Mouse (Mus musculus): Measurements from ENCODE around the gene Reln. TPM values are rescaled to one million over a fixed set of nuclear protein-coding genes. Genes with fewer than 3 reads are reported as not detected.

Reln gene
- polyA plus RNA-seq, 1 experiment from 2014 or later, result 1.9 TPM

GRCm38 (mm10) chr5:21986311-21986710 is 358.2 kb downstream of the Reln start:
- Histone ChIP-seq H3K4me2 (ENCODE audit: low read depth, low read length) (no peak overlapping the region), H3K27ac (ENCODE audit: low read length) (no peak overlapping the region), H3K36me3 (ENCODE audit: control insufficient read depth, insufficient read depth) (no peaks in the 10 kb centered on the region), H3K27me3 (ENCODE audit: control insufficient read depth, insufficient read depth, low read length) (no peaks in the 10 kb centered on the region), H3K4me1 (ENCODE audit: control insufficient read depth, insufficient read depth, low read length) (no peaks in the 10 kb centered on the region), H3K9ac (ENCODE audit: low read length) (no peak overlapping the region), H3K9me3 (replicated peaks; ENCODE audit: control insufficient read depth, low read length) (peaks cover 5% of the 10 kb centered on the region; the same call in 1 of the 2 replicates), H3K4me3 (ENCODE audit: low read length) (no peak overlapping the region)
- ATAC-seq (replicated peaks; ENCODE audit: extremely low read depth, insufficient read depth, low FRiP score), result no peak
- WGBS, result 33% methylated on average over 4 of the region's 4 CpGs

- H3K4me2 ChIP-seq (ENCODE audit: low read depth, low read length), result no peak overlapping the region
- WGBS, result 70% methylated on average over 3 of the region's 3 CpGs
- ATAC-seq (replicated peaks; ENCODE audit: extremely low read depth, insufficient read depth, low FRiP score), result no peak
- H3K4me3 ChIP-seq (ENCODE audit: low read length), result no peak overlapping the region
- no peaks in the 10 kb centered on the region for H3K9me3 ChIP-seq (replicated peaks; ENCODE audit: control insufficient read depth, low read length)
- H3K4me1 ChIP-seq (ENCODE audit: control insufficient read depth, insufficient read depth, low read length), result no peaks in the 10 kb centered on the region
- H3K36me3 ChIP-seq (ENCODE audit: control insufficient read depth, insufficient read depth), result no peaks in the 10 kb centered on the region
- no peak overlapping the region for H3K27ac ChIP-seq (ENCODE audit: low read length)
- no peaks in the 10 kb centered on the region for H3K27me3 ChIP-seq (ENCODE audit: control insufficient read depth, insufficient read depth, low read length)
- no peak overlapping the region for H3K9ac ChIP-seq (ENCODE audit: low read length)
Observed at GRCm38 (mm10) chr5:21983021-21983667, 361.4 kb downstream of the Reln start.

GRCm38 (mm10) chr5:21981216-21981615 is 363.3 kb downstream of the Reln start:
- Histone ChIP-seq H3K27me3 (ENCODE audit: control insufficient read depth, insufficient read depth, low read length) (no peaks in the 10 kb centered on the region), H3K4me1 (ENCODE audit: control insufficient read depth, insufficient read depth, low read length) (no peaks in the 10 kb centered on the region), H3K4me3 (ENCODE audit: low read length) (no peak overlapping the region), H3K27ac (ENCODE audit: low read length) (no peak overlapping the region), H3K9ac (ENCODE audit: low read length) (no peak overlapping the region), H3K4me2 (ENCODE audit: low read depth, low read length) (no peak overlapping the region), H3K36me3 (ENCODE audit: control insufficient read depth, insufficient read depth) (no peaks in the 10 kb centered on the region), H3K9me3 (replicated peaks; ENCODE audit: control insufficient read depth, low read length) (no peaks in the 10 kb centered on the region)
- no peak for ATAC-seq (replicated peaks; ENCODE audit: extremely low read depth, insufficient read depth, low FRiP score)
- 86% methylated on average over 3 of the region's 3 CpGs for WGBS

- ATAC-seq (replicated peaks; ENCODE audit: extremely low read depth, insufficient read depth, low FRiP score), result no peak
- no peak overlapping the region for H3K4me3 ChIP-seq (ENCODE audit: low read length)
- H3K36me3 ChIP-seq (ENCODE audit: control insufficient read depth, insufficient read depth), result no peaks in the 10 kb centered on the region
- no peaks in the 10 kb centered on the region for H3K4me1 ChIP-seq (ENCODE audit: control insufficient read depth, insufficient read depth, low read length)
- H3K27ac ChIP-seq (ENCODE audit: low read length), result no peak overlapping the region
- H3K9ac ChIP-seq (ENCODE audit: low read length), result no peak overlapping the region
- H3K9me3 ChIP-seq (replicated peaks; ENCODE audit: control insufficient read depth, low read length), result no peaks in the 10 kb centered on the region
- H3K27me3 ChIP-seq (ENCODE audit: control insufficient read depth, insufficient read depth, low read length), result no peaks in the 10 kb centered on the region
- 78% methylated on average over 3 of the region's 3 CpGs for WGBS
- H3K4me2 ChIP-seq (ENCODE audit: low read depth, low read length), result no peak overlapping the region
Observed at GRCm38 (mm10) chr5:21980544-21980943, 364.0 kb downstream of the Reln start.

- Histone ChIP-seq H3K9ac (ENCODE audit: low read length) (no peak overlapping the region), H3K4me2 (ENCODE audit: low read depth, low read length) (no peak overlapping the region), H3K36me3 (ENCODE audit: control insufficient read depth, insufficient read depth) (no peaks in the 10 kb centered on the region), H3K27ac (ENCODE audit: low read length) (no peak overlapping the region), H3K4me3 (ENCODE audit: low read length) (no peak overlapping the region), H3K27me3 (ENCODE audit: control insufficient read depth, insufficient read depth, low read length) (no peaks in the 10 kb centered on the region), H3K4me1 (ENCODE audit: control insufficient read depth, insufficient read depth, low read length) (no peaks in the 10 kb centered on the region), H3K9me3 (replicated peaks; ENCODE audit: control insufficient read depth, low read length) (no peaks in the 10 kb centered on the region)
- ATAC-seq (replicated peaks; ENCODE audit: extremely low read depth, insufficient read depth, low FRiP score), result no peak
- 36% methylated on average over 5 of the region's 5 CpGs for WGBS
Observed at GRCm38 (mm10) chr5:21973266-21974010, 371.1 kb downstream of the Reln start.

- Histone ChIP-seq H3K4me3 (ENCODE audit: low read length) (no peak overlapping the region), H3K4me2 (ENCODE audit: low read depth, low read length) (no peak overlapping the region), H3K9ac (ENCODE audit: low read length) (no peak overlapping the region), H3K9me3 (replicated peaks; ENCODE audit: control insufficient read depth, low read length) (no peaks in the 10 kb centered on the region), H3K27ac (ENCODE audit: low read length) (no peak overlapping the region), H3K27me3 (ENCODE audit: control insufficient read depth, insufficient read depth, low read length) (no peaks in the 10 kb centered on the region), H3K36me3 (ENCODE audit: control insufficient read depth, insufficient read depth) (no peaks in the 10 kb centered on the region), H3K4me1 (ENCODE audit: control insufficient read depth, insufficient read depth, low read length) (no peaks in the 10 kb centered on the region)
- no peak for ATAC-seq (replicated peaks; ENCODE audit: extremely low read depth, insufficient read depth, low FRiP score)
- WGBS, result 97% methylated on average over 1 of the region's 1 CpGs
Observed at GRCm38 (mm10) chr5:21961796-21962195, 382.7 kb downstream of the Reln start.

- Histone ChIP-seq H3K9ac (ENCODE audit: low read length) (no peak overlapping the region), H3K36me3 (ENCODE audit: control insufficient read depth, insufficient read depth) (no peaks in the 10 kb centered on the region), H3K4me1 (ENCODE audit: control insufficient read depth, insufficient read depth, low read length) (no peaks in the 10 kb centered on the region), H3K4me3 (ENCODE audit: low read length) (no peak overlapping the region), H3K4me2 (ENCODE audit: low read depth, low read length) (no peak overlapping the region), H3K9me3 (replicated peaks; ENCODE audit: control insufficient read depth, low read length) (no peaks in the 10 kb centered on the region), H3K27ac (ENCODE audit: low read length) (no peak overlapping the region), H3K27me3 (ENCODE audit: control insufficient read depth, insufficient read depth, low read length) (no peaks in the 10 kb centered on the region)
- no peak for ATAC-seq (replicated peaks; ENCODE audit: extremely low read depth, insufficient read depth, low FRiP score)
- 72% methylated on average over 14 of the region's 14 CpGs for WGBS
Observed at GRCm38 (mm10) chr5:21960151-21960550, 384.4 kb downstream of the Reln start.

- WGBS, result 66% methylated on average over 4 of the region's 4 CpGs
- no peaks in the 10 kb centered on the region for H3K9me3 ChIP-seq (replicated peaks; ENCODE audit: control insufficient read depth, low read length)
Observed at GRCm38 (mm10) chr5:21957586-21957985, 386.9 kb downstream of the Reln start.

GRCm38 (mm10) chr5:21957061-21957460 is 387.4 kb downstream of the Reln start:
- 82% methylated on average over 4 of the region's 4 CpGs for WGBS
- ATAC-seq (replicated peaks; ENCODE audit: extremely low read depth, insufficient read depth, low FRiP score), result no peak
- no peak overlapping the region for H3K4me2 ChIP-seq (ENCODE audit: low read depth, low read length)
- no peak overlapping the region for H3K27ac ChIP-seq (ENCODE audit: low read length)
- H3K4me3 ChIP-seq (ENCODE audit: low read length), result no peak overlapping the region
- H3K36me3 ChIP-seq (ENCODE audit: control insufficient read depth, insufficient read depth), result no peaks in the 10 kb centered on the region
- no peaks in the 10 kb centered on the region for H3K4me1 ChIP-seq (ENCODE audit: control insufficient read depth, insufficient read depth, low read length)
- H3K9ac ChIP-seq (ENCODE audit: low read length), result no peak overlapping the region
- no peaks in the 10 kb centered on the region for H3K9me3 ChIP-seq (replicated peaks; ENCODE audit: control insufficient read depth, low read length)
- no peaks in the 10 kb centered on the region for H3K27me3 ChIP-seq (ENCODE audit: control insufficient read depth, insufficient read depth, low read length)

More at GRCm38 (mm10) chr5:21957586-21957985, 386.9 kb downstream of the Reln start:
- Histone ChIP-seq H3K9ac (ENCODE audit: low read length) (no peak overlapping the region), H3K4me2 (ENCODE audit: low read depth, low read length) (no peak overlapping the region), H3K4me1 (ENCODE audit: control insufficient read depth, insufficient read depth, low read length) (no peaks in the 10 kb centered on the region), H3K4me3 (ENCODE audit: low read length) (no peak overlapping the region), H3K27ac (ENCODE audit: low read length) (no peak overlapping the region), H3K36me3 (ENCODE audit: control insufficient read depth, insufficient read depth) (no peaks in the 10 kb centered on the region), H3K27me3 (ENCODE audit: control insufficient read depth, insufficient read depth, low read length) (no peaks in the 10 kb centered on the region)
- ATAC-seq (replicated peaks; ENCODE audit: extremely low read depth, insufficient read depth, low FRiP score), result no peak
